Mouse (Mus musculus) ES-Bruce4 (cell line): Measurements from ENCODE around the gene Rbm33. TPM values are rescaled to one million over a fixed set of nuclear protein-coding genes. Genes with fewer than 3 reads are reported as not detected.
A peak's percentile ranks its signal among the peaks of the same experiment; 100 is the strongest.

ENCODE experiments used
- H3K27ac ChIP-seq: 2 replicates; pipeline ENCODE4 v1.5.1; 2012; ENCODE audit warnings: low read length, inconsistent platforms; ENCODE audit not compliant: insufficient read depth
- H3K27me3 ChIP-seq: 2 replicates; pipeline ENCODE4 v1.6.1; 2012; ENCODE audit warnings: mild to moderate bottlenecking, low read length, inconsistent platforms; ENCODE audit not compliant: control insufficient read depth, poor library complexity, insufficient read depth, severe bottlenecking
- H3K36me3 ChIP-seq: 2 replicates; pipeline ENCODE4 v1.6.1; 2012; ENCODE audit warnings: inconsistent platforms, mild to moderate bottlenecking, low read length, moderate library complexity; ENCODE audit not compliant: control insufficient read depth, poor library complexity, insufficient read depth, severe bottlenecking
- H3K4me1 ChIP-seq: one replicate; pipeline ENCODE4 v1.8.1; 2011; ENCODE audit warnings: low read length; ENCODE audit not compliant: control insufficient read depth, insufficient read depth
- H3K4me3 ChIP-seq: 2 replicates; pipeline ENCODE4 v1.5.1; 2011; ENCODE audit warnings: low read depth, mild to moderate bottlenecking, low read length
- H3K9ac ChIP-seq: 2 replicates; pipeline ENCODE4 v1.6.1; 2012; ENCODE audit warnings: low read depth, mild to moderate bottlenecking, inconsistent platforms; ENCODE audit not compliant: poor library complexity, severe bottlenecking
- H3K9me3 ChIP-seq: replicated peaks from 2 replicates; pipeline ENCODE4 v1.6.1; 2012; ENCODE audit warnings: mild to moderate bottlenecking, low read length, inconsistent platforms; ENCODE audit not compliant: control insufficient read depth, poor library complexity, insufficient read depth, severe bottlenecking
- CTCF ChIP-seq: IDR thresholded peaks from one replicate; pipeline ENCODE4 v1.8.1; 2011; ENCODE audit warnings: low read depth, low read length
- EP300 ChIP-seq: IDR thresholded peaks from 2 replicates; pipeline ENCODE4 v1.6.1; 2011; ENCODE audit warnings: low read depth, low read length; ENCODE audit not compliant: insufficient read depth
- POLR2A ChIP-seq: IDR thresholded peaks from one replicate; pipeline ENCODE4 v1.8.1; 2011; ENCODE audit warnings: low read length; ENCODE audit not compliant: insufficient read depth
- polyA plus RNA-seq: library from polyadenylated mRNA; stranded (reverse); fragments of >200 nt; gene quantifications from 2 replicates; pipeline ENCODE4 v1.2.4, GENCODE M21; 2011; ENCODE audit warnings: low read depth; ENCODE audit not compliant: missing spikeins, insufficient read depth, insufficient read length

The Rbm33 gene
- polyA plus RNA-seq, 1 experiment, result 60.2 TPM

GRCm38 (mm10) chr5:28299346-28299745 lies 17.6 kb upstream of the Rbm33 start:
- no peak overlapping the region for H3K27ac ChIP-seq
- H3K9me3 ChIP-seq, result no peaks in the 10 kb centered on the region
- no peak overlapping the region for H3K4me3 ChIP-seq
- H3K9ac ChIP-seq, result no peak overlapping the region
- peaks cover 1% of the 10 kb centered on the region for H3K4me1 ChIP-seq
- H3K36me3 ChIP-seq, result no peaks in the 10 kb centered on the region
- TF ChIP-seq POLR2A (no peak), CTCF (no peak), EP300 (no peak)
- no peaks in the 10 kb centered on the region for H3K27me3 ChIP-seq

GRCm38 (mm10) chr5:28302671-28303070 lies 14.2 kb upstream of the Rbm33 start:
- Histone ChIP-seq H3K27me3 (no peaks in the 10 kb centered on the region), H3K9me3 (no peaks in the 10 kb centered on the region)

GRCm38 (mm10) chr5:28304551-28304950 lies 12.4 kb upstream of the Rbm33 start:
- no peak for TF ChIP-seq POLR2A
- no peak for TF ChIP-seq EP300
- TF ChIP-seq CTCF, result no peak
- no peak overlapping the region for H3K4me3 ChIP-seq
- no peaks in the 10 kb centered on the region for H3K27me3 ChIP-seq

More at GRCm38 (mm10) chr5:28302671-28303070, 14.2 kb upstream of the Rbm33 start:
- Histone ChIP-seq H3K4me3 (no peak overlapping the region), H3K4me1 (peaks cover 1% of the 10 kb centered on the region), H3K27ac (no peak overlapping the region), H3K36me3 (no peaks in the 10 kb centered on the region), H3K9ac (no peak overlapping the region)
- TF ChIP-seq POLR2A (no peak), EP300 (no peak), CTCF (no peak)

GRCm38 (mm10) chr5:28315526-28315925 lies 1.4 kb upstream of the Rbm33 start:
- Histone ChIP-seq H3K27me3 (no peaks in the 10 kb centered on the region; the same call in 1 of the 2 replicates), H3K4me1 (no peaks in the 10 kb centered on the region), H3K9me3 (no peaks in the 10 kb centered on the region), H3K9ac (no peak overlapping the region), H3K36me3 (no peaks in the 10 kb centered on the region; the same call in 1 of the 2 replicates), H3K4me3 (no peak overlapping the region), H3K27ac (no peak overlapping the region)
- no peak for TF ChIP-seq POLR2A
- TF ChIP-seq EP300, result no peak
- no peak for TF ChIP-seq CTCF

More at GRCm38 (mm10) chr5:28304551-28304950, 12.4 kb upstream of the Rbm33 start:
- Histone ChIP-seq H3K9ac (no peak overlapping the region), H3K36me3 (no peaks in the 10 kb centered on the region), H3K4me1 (peaks cover 1% of the 10 kb centered on the region), H3K27ac (no peak overlapping the region), H3K9me3 (no peaks in the 10 kb centered on the region)

GRCm38 (mm10) chr5:28316151-28316721 lies 685 bp upstream of the Rbm33 start:
- peak overlapping the region; percentile 42; the same call in 1 of the 2 replicates for H3K27ac ChIP-seq
- H3K9ac ChIP-seq, result peak overlapping the region; percentile 100
- no peaks in the 10 kb centered on the region; the same call in 1 of the 2 replicates for H3K36me3 ChIP-seq
- H3K4me3 ChIP-seq, result peak overlapping the region; percentile 67
- no peaks in the 10 kb centered on the region for H3K4me1 ChIP-seq
- no peaks in the 10 kb centered on the region; the same call in 1 of the 2 replicates for H3K27me3 ChIP-seq
- TF ChIP-seq EP300, result no peak
- TF ChIP-seq POLR2A, result no peak
- no peak for TF ChIP-seq CTCF
- H3K9me3 ChIP-seq, result no peaks in the 10 kb centered on the region

DNA sequence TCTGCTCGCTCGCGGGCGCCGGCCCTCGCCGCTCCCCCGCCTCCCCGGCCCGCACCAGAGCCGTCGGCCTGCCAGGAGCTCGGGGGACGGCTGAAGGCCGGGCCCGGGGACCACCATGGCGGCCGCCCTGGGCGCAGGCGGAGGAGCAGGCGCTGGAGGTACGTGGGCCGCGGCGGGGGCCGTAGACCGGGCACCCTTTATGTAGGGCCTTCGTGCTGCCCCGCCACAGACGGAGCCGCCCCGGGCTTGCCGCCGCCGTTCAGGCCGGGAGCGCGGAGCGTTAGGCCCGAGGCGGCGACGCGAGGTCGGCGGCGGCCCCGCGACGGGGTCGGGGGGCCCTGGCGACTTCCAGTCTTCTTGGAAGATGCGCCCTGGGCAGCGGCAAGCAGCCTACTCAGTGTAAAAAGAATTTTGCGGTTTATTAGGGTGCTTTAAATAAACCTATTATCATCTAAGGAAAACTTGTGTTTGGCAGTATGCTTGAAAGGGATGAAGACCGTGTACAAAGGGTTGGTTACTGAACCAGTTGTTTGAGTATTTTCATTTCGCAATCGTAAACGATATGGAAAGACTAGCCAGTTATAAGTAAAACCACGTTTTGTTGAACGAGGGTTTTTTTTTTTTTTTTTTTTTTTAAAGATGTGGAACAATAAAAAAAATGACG lies 464 bp downstream of the Rbm33 start:
- Histone ChIP-seq H3K27ac (peak overlapping the region; percentile 73; the same call in 1 of the 2 replicates), H3K36me3 (no peaks in the 10 kb centered on the region; the same call in 1 of the 2 replicates), H3K4me1 (no peaks in the 10 kb centered on the region), H3K27me3 (no peaks in the 10 kb centered on the region), H3K9me3 (no peaks in the 10 kb centered on the region), H3K9ac (peak overlapping the region; percentile 100), H3K4me3 (peak overlapping the region; percentile 67)
- TF ChIP-seq CTCF (no peak), POLR2A (no peak), EP300 (no peak)
